Mouse (Mus musculus) neural tube, embryonic 15.5 days (tissue): Measurements from ENCODE around the gene Gm29564. TPM values are rescaled to one million over a fixed set of nuclear protein-coding genes. Genes with fewer than 3 reads are reported as not detected.
"Not testable (repeated sequence)": the region's sequence is repeated elsewhere in the genome, so short reads cannot be mapped to it uniquely, and the experiment has no call there.

Experiments
- ATAC-seq: fragments of 200-750 bp; cut with Nextera tagmentation; 2 replicates; pipeline ENCODE4 v1.8.0; 2017; ENCODE audit warnings: mild to moderate bottlenecking, moderate TSS enrichment, moderate library complexity; ENCODE audit not compliant: low FRiP score
- H3K27ac ChIP-seq: fragments of 300-500 bp; sonication (generic); replicated peaks from 2 replicates; pipeline ENCODE4 v1.5.1; 2015; ENCODE audit warnings: mild to moderate bottlenecking, inconsistent platforms
- H3K27me3 ChIP-seq: fragments of 300-500 bp; sonication (generic); replicated peaks from 2 replicates; pipeline ENCODE4 v1.6.1; 2015; ENCODE audit warnings: inconsistent platforms
- H3K36me3 ChIP-seq: fragments of 300-500 bp; sonication (generic); 2 replicates; pipeline ENCODE4 v1.6.1; 2015; ENCODE audit warnings: inconsistent platforms
- H3K4me1 ChIP-seq: fragments of 300-500 bp; sonication (generic); 2 replicates; pipeline ENCODE4 v1.6.1; 2015; ENCODE audit warnings: inconsistent platforms
- H3K4me2 ChIP-seq: fragments of 300-500 bp; sonication (generic); 2 replicates; pipeline ENCODE4 v1.6.1; 2015; ENCODE audit warnings: inconsistent platforms, mild to moderate bottlenecking, moderate library complexity
- H3K4me3 ChIP-seq: fragments of 300-500 bp; sonication (generic); replicated peaks from 2 replicates; pipeline ENCODE4 v1.5.1; 2015; ENCODE audit warnings: mild to moderate bottlenecking, inconsistent platforms
- H3K9ac ChIP-seq: fragments of 300-500 bp; sonication (generic); replicated peaks from 2 replicates; pipeline ENCODE4 v1.6.1; 2015; ENCODE audit warnings: mild to moderate bottlenecking, inconsistent platforms
- H3K9me3 ChIP-seq: fragments of 300-500 bp; sonication (generic); replicated peaks from 2 replicates; pipeline ENCODE4 v1.6.1; 2016; ENCODE audit warnings: inconsistent platforms
- WGBS: fragments of 180-500 bp; shearing (Covaris S2); methylation state at CpG from one replicate; pipeline ENCODE4 v1.1.7; 2015; ENCODE audit warnings: mixed read lengths; 5-methylcytosine and 5-hydroxymethylcytosine counted together
- polyA plus RNA-seq: library from polyadenylated mRNA; unstranded; fragments of >200 nt; fragmentation: Nextera tagmentation; extraction: Ambion mirVana; gene quantifications from 2 replicates; pipeline ENCODE4 v1.2.1, GENCODE M21; 2015

The Gm29564 gene
- polyA plus RNA-seq, result not detected in 2 replicates

DNA sequence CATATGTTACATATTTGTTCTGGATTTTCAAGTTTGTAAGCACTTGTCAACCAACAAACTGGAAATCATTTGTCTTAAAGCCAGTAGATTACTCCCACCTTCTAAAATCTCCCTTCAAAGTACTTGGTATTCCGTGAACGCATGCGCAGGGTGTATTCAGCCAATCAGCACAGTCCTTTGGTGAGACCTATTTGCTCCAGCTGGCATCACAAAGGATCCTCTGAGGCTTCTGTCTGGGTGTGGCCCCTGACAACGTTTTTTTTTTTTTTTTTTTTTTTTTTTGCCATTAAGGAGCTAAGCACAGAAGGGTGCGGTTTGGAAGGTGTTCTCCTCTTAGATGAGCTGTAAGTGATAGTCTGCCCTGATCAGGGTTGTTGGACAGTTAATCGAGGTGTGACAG, at the start of gene Gm29564:
Gene Gm29564, plus strand, starts transcription at position 301 of the 400 bp plus-strand sequence.
- H3K4me2 ChIP-seq, H3K4me1 ChIP-seq, H3K4me3 ChIP-seq, H3K36me3 ChIP-seq, ATAC-seq, H3K27me3 ChIP-seq, H3K9me3 ChIP-seq, H3K9ac ChIP-seq, H3K27ac ChIP-seq: not testable (repeated sequence)
- WGBS, result no CpG with 5 or more reads among the region's 6 CpGs

Other genes starting within 250 kb of the Gm29564 start
- gene Gm20867, start 249.8 kb upstream of the Gm29564 start, polyA plus RNA-seq, result not detected in 2 replicates